Mouse (Mus musculus): ENCODE data around the gene Fam186a.

DNA sequence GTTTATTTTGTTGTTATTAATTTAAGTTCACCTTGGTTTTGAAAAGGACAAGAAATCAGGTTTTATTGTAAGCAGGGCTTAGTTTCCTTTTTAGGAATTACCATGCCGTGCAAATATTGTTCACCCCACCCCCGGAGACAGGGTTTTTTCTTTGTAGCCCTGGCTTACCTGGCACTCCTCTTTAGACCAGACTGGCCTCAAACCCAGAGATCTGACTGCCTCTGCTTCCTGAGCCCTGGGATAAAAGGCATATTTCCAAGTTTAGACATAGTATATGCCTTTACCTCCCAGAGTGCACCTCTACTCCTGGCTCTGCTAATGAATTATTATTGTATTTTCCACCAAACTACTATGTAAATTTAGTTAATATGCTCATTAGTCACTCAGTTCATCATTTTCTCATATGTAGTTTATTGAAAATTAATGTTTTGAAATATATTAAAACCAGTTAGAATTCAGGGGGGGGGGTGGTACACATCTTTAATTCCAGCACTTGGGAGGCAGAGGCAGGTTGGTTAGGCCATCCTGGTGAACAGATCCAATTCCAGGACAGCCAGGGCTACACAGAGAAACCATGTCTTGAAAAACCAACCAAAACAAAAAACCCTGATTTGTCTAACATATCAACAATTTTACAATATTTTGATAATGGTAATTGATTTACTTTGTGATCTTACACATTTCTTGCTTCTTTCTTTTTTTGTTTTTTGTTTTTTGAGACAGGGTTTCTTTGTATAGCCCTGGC lies 7.8 kb upstream of the Fam186a start:
- TF ChIP-seq GATA1 (IDR thresholded peaks at IDR 0.05; ENCODE audit: low read length) (no peak), TAL1 (IDR thresholded peaks at IDR 0.05; ENCODE audit: low read length) (no peak)
